Mouse (Mus musculus) embryonic facial prominence, embryonic 14.5 days (tissue): ENCODE data around the gene Sf3a1. TPM values are rescaled to one million over a fixed set of nuclear protein-coding genes. Genes with fewer than 3 reads are reported as not detected.

Experiments
- ATAC-seq: fragments of 200-750 bp; cut with Nextera tagmentation; 2 replicates; pipeline ENCODE4 v1.8.0; 2017; ENCODE audit warnings: low read depth, moderate number of reproducible peaks, moderate TSS enrichment
- DNase-seq: peaks from one replicate; pipeline ENCODE4 v3.0.0-alpha.2; 2015; ENCODE audit warnings: low spot score
- H3K27ac ChIP-seq: fragments of 300-500 bp; sonication (generic); replicated peaks from 2 replicates; pipeline ENCODE4 v1.5.1; 2014; ENCODE audit warnings: low read depth, mild to moderate bottlenecking, low read length, moderate library complexity
- H3K27me3 ChIP-seq: fragments of 300-500 bp; sonication (generic); replicated peaks from 2 replicates; pipeline ENCODE4 v1.6.1; 2014; ENCODE audit warnings: low read length; ENCODE audit not compliant: control insufficient read depth, insufficient read depth
- H3K36me3 ChIP-seq: fragments of 300-500 bp; sonication (generic); 2 replicates; pipeline ENCODE4 v1.6.1; 2014; ENCODE audit warnings: low read length, mixed read lengths; ENCODE audit not compliant: control insufficient read depth, insufficient read depth
- H3K4me1 ChIP-seq: fragments of 300-500 bp; sonication (generic); 2 replicates; pipeline ENCODE4 v1.6.1; 2014; ENCODE audit warnings: antibody characterized with exemption, low read length; ENCODE audit not compliant: control insufficient read depth, insufficient read depth
- H3K4me2 ChIP-seq: fragments of 300-500 bp; sonication (generic); 2 replicates; pipeline ENCODE4 v1.6.1; 2014; ENCODE audit warnings: low read depth, mild to moderate bottlenecking, low read length, moderate library complexity, mixed read lengths
- H3K4me3 ChIP-seq: fragments of 300-500 bp; sonication (generic); 2 replicates; pipeline ENCODE4 v1.5.1; 2014; ENCODE audit warnings: low read depth, mild to moderate bottlenecking, low read length
- H3K9ac ChIP-seq: fragments of 300-500 bp; sonication (generic); 2 replicates; pipeline ENCODE4 v1.6.1; 2014; ENCODE audit warnings: low read depth, mild to moderate bottlenecking, low read length, moderate library complexity, mixed read lengths
- H3K9me3 ChIP-seq: fragments of 300-500 bp; sonication (generic); 2 replicates; pipeline ENCODE4 v1.6.1; 2016; ENCODE audit warnings: low read length; ENCODE audit not compliant: control insufficient read depth
- WGBS: fragments of 180-500 bp; shearing (Covaris S2); extraction: QIAGEN DNeasy Blood & Tissue Kit; methylation state at CpG from one replicate; pipeline ENCODE4 v1.1.7; 2014; 5-methylcytosine and 5-hydroxymethylcytosine counted together
- polyA plus RNA-seq: library from polyadenylated mRNA; unstranded; fragments of >200 nt; fragmentation: Nextera tagmentation; extraction: Ambion mirVana; gene quantifications from 2 replicates; pipeline ENCODE4 v1.2.1, GENCODE M21; 2014

Gene Sf3a1
- polyA plus RNA-seq, 1 experiment from 2014 or later = 51.4 TPM

DNA sequence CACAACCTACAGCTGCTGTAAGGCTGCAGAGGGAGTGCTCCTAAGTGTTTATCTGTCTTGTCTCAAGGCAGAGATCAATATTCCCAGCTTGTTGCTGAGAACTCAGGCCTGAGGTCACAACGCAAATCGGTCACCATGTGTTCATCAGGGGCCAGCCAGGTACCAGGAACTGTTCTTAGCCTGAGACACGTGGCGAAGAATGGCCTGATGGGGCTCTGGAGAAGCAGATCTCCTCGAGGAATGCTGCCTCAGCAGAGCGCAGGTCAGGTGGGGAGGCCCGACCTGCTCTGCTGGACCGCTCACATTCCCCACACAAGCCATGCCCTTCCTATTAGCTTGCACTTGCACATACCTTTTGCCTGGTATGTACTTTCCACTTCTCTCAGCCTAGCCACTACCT lies 36.5 kb downstream of the Sf3a1 start:
- ATAC-seq (0 out of 2 replicates have a peak, but pooled peaks have one; percentile 46), DNase-seq (no peak)
- no peak overlapping the region for H3K4me3 ChIP-seq
- no peaks in the 10 kb centered on the region for H3K27me3 ChIP-seq
- WGBS = 63% methylated on average over 8 of the region's 8 CpGs
- no peak overlapping the region for H3K9ac ChIP-seq
- peaks cover 24% of the 10 kb centered on the region for H3K4me1 ChIP-seq
- H3K9me3 ChIP-seq = no peaks in the 10 kb centered on the region
- no peaks in the 10 kb centered on the region for H3K36me3 ChIP-seq
- no peak overlapping the region for H3K4me2 ChIP-seq
- no peak overlapping the region; the same call in 1 of the 2 replicates for H3K27ac ChIP-seq

DNA sequence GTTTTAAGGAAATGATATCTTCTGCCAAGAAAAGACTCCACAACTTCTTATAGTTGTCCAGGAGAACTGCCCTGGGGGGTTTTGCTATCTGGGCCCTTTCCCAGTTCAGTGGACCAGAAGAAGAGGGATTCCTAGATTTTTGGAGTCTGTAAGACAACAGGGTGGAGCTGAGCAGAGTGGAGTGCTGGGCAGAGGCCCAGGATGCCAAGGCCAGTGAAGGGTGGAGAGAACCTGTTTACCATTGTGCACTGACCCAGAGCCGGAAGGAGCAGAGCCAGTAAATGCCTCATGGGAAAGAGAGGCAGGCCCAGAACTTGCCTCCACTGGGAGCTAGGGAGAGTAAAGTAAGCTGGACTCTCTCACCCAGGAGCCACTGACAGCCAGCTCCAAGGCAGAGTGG lies 37.5 kb downstream of the Sf3a1 start:
- Histone ChIP-seq H3K9ac (no peak overlapping the region), H3K27ac (no peak overlapping the region; the same call in 1 of the 2 replicates), H3K4me1 (peaks cover 15% of the 10 kb centered on the region), H3K27me3 (no peaks in the 10 kb centered on the region), H3K36me3 (0 out of 2 replicates have a peak, but pooled peaks cover 6% of the 10 kb centered on the region), H3K4me3 (no peak overlapping the region), H3K9me3 (no peaks in the 10 kb centered on the region), H3K4me2 (no peak overlapping the region)
- DNase-seq = no peak
- no peak for ATAC-seq
- 74% methylated on average over 1 of the region's 1 CpGs for WGBS

DNA sequence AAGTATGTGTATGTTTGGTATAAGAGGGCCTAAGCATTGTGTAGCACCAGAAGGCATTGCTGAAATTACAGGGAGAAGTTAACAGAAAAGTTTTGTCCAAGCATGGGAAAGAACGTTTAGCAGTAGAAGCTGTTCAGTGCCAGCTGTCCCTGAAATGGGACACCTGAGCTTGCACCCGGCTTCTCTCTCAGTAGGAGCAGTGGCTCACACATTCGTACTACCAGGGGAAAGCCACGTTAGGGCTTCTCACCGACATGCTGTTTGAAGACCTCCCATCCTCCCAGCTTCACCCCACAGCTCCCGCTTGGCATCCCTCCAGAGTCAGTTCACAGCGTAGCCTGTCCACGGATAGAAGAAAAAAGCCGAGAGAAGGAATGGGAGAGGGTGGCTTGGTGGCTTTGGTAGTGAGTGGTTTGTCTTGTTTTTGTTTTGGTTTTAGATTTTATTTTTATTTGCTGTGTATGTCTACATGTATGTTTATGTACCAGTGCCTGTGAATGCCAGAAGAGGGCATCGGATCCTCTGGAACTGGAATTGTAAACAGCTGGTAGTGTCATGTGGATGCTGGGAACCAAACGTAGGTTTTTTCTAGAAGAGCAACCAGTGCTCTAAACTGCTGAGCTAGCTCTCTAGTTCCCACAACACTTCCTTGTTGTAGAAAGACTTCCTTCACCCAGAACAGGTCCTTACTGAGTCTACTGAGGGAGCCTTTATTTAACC lies 42.0 kb downstream of the Sf3a1 start:
- H3K4me2 ChIP-seq = no peak overlapping the region
- DNase-seq = no peak
- no peak for ATAC-seq
- no peak overlapping the region for H3K9ac ChIP-seq
- no peaks in the 10 kb centered on the region for H3K27me3 ChIP-seq
- H3K9me3 ChIP-seq = no peaks in the 10 kb centered on the region
- H3K4me3 ChIP-seq = no peak overlapping the region
- 69% methylated on average over 11 of the region's 11 CpGs for WGBS
- H3K4me1 ChIP-seq = peaks cover 9% of the 10 kb centered on the region; the same call in 1 of the 2 replicates
- peaks cover 10% of the 10 kb centered on the region; the same call in 1 of the 2 replicates for H3K36me3 ChIP-seq
- no peak overlapping the region for H3K27ac ChIP-seq

DNA sequence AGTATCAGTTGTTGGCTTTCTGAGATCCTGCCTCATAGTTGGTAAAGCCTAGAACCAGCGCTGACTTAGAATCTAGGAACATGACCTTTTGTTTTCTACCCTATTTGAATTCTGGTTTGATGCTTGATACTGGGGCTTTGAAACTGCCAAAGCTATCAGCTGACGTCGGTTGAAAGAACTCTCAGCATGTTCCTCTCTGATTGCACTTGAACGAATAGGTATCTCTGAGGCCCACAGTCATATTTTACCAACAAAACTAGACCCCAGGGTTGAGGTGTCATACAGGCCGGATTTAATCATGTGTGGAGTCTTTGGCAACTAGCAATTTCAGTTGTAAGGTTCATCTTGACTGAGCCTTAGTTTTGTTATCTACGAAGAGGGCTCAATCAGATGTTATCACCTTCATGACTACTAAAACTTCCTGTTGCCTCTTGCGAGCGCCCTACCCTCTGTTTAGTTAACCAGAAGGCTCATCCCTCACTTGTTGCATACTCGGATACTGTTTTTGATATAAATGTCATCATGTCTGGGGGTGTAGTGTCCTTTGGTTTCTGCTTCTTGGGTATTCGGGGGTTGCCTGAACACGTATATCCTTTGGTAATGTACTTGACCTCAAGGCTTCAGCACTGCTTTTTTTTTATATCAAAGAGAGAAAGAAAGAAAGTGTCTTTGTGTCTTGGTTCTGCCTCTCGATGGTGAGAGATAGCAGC lies 43.0 kb downstream of the Sf3a1 start:
- Histone ChIP-seq H3K4me2 (no peak overlapping the region), H3K27ac (no peak overlapping the region), H3K36me3 (peaks cover 19% of the 10 kb centered on the region), H3K4me1 (peaks cover 5% of the 10 kb centered on the region; the same call in 1 of the 2 replicates), H3K27me3 (no peaks in the 10 kb centered on the region), H3K9ac (no peak overlapping the region), H3K4me3 (no peak overlapping the region), H3K9me3 (no peaks in the 10 kb centered on the region)
- DNase-seq (no peak), ATAC-seq (no peak)
- 84% methylated on average over 12 of the region's 12 CpGs for WGBS

DNA sequence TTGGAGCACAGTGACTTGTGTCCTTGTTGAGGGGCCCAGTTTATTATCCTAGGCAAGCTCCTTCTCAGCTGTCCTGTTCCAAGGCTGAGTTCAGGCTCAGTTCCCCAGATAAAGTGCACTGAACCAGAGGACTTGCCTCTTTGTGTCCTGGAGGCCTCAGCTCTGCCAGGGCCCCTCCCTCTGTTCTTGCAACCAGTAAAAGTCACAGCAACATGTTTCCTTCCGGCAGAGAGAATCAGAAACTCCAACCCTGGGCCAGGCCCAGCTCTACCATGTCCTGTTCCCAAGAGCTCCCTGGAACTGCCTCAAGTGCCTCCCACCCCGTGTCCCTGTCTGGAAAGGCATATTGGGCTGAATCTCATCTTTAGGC lies 43.5 kb downstream of the Sf3a1 start:
- no peak for ATAC-seq
- WGBS = 31% methylated on average over 2 of the region's 2 CpGs
- H3K27ac ChIP-seq = no peak overlapping the region

DNA sequence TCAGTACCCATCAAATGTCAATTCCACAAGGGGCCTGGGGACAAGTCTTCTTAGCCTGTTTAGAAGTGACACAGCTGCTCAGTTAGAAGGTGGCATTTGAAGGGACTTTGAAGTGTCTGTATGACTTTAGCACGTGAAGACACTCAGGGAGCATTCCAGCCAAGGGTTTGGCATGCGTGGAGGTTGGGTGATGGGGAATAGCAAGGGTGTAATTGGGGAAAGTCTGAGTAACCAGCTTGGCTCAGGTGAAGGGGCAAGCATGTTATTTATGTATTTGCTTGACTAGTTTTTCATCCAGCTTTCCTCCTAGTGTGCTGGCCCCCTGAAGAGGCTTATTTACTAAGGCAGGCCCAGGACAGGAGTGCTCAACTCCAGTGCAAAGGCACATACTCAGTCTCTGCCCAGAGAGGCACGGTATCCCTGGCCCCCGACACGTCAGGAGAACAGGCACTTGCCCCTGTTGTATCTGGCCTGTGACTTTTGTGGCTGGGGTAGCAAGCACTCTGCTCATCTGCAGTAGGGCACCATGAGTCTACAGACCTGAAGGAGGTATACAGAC lies 45.0 kb downstream of the Sf3a1 start:
- H3K36me3 ChIP-seq = peaks cover 31% of the 10 kb centered on the region
- H3K9ac ChIP-seq = no peak overlapping the region
- DNase-seq (no peak), ATAC-seq (no peak)
- no peaks in the 10 kb centered on the region for H3K4me1 ChIP-seq
- 83% methylated on average over 5 of the region's 5 CpGs for WGBS
- H3K27ac ChIP-seq = no peak overlapping the region
- H3K4me2 ChIP-seq = no peak overlapping the region
- H3K27me3 ChIP-seq = no peaks in the 10 kb centered on the region
- no peak overlapping the region for H3K4me3 ChIP-seq
- no peaks in the 10 kb centered on the region for H3K9me3 ChIP-seq

More for the DNA sequence above, 43.5 kb downstream of the Sf3a1 start:
- peaks cover 5% of the 10 kb centered on the region; the same call in 1 of the 2 replicates for H3K4me1 ChIP-seq
- no peak for DNase-seq
- no peak overlapping the region for H3K9ac ChIP-seq
- no peak overlapping the region for H3K4me3 ChIP-seq
- no peak overlapping the region for H3K4me2 ChIP-seq
- H3K27me3 ChIP-seq = no peaks in the 10 kb centered on the region
- peaks cover 23% of the 10 kb centered on the region for H3K36me3 ChIP-seq
- H3K9me3 ChIP-seq = no peaks in the 10 kb centered on the region

DNA sequence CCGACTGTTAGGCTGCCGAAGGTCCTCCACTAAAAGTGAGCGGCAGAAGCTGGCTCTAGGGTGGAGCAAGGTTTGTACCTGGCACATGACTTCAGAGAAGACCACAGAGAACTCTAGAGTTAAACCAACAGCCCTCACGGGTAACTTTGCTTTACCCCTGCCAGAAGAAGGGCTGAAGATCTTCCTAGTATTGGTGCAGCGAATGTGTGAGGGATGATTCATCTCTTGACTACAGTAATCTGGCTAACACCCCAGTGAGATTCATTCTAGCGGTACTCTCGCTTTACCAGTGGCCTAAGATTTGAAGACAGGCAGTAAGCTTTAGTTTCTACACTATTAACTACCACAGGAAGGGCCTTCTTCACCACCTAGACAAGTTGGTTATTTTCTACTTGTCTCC lies 45.8 kb downstream of the Sf3a1 start:
- no peaks in the 10 kb centered on the region for H3K27me3 ChIP-seq
- no peak overlapping the region for H3K4me2 ChIP-seq
- DNase-seq (no peak), ATAC-seq (no peak)
- no peak overlapping the region for H3K27ac ChIP-seq
- H3K4me3 ChIP-seq = no peak overlapping the region
- H3K9me3 ChIP-seq = no peaks in the 10 kb centered on the region
- peaks cover 37% of the 10 kb centered on the region for H3K36me3 ChIP-seq
- no peak overlapping the region for H3K9ac ChIP-seq
- WGBS = 85% methylated on average over 7 of the region's 7 CpGs
- no peaks in the 10 kb centered on the region for H3K4me1 ChIP-seq

DNA sequence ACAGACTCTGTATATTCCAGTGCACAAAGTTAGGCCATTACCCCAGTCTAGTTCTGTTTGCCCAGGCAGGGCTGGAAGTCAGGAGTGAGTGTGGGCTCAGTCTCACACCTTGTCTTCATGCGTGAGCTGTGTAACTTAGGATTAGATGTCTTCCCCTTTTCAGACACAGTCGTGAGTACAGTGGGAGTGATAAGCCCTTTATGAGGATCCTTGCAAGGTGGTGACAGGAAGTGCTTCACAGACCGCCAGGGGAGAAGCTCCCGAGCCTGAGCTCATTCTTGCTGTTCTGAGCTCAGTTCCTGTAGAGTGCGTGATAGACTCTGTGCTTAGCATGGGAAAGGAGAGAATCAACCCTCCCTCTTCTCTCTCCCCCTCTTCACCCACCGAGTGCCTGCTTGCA lies 46.4 kb downstream of the Sf3a1 start:
- Histone ChIP-seq H3K4me3 (no peak overlapping the region), H3K36me3 (peaks cover 42% of the 10 kb centered on the region), H3K9ac (no peak overlapping the region), H3K27ac (no peak overlapping the region), H3K4me1 (no peaks in the 10 kb centered on the region), H3K27me3 (no peaks in the 10 kb centered on the region), H3K4me2 (no peak overlapping the region), H3K9me3 (no peaks in the 10 kb centered on the region)
- 72% methylated on average over 6 of the region's 6 CpGs for WGBS
- no peak for DNase-seq
- no peak for ATAC-seq
